Comparison of ENCODE assay signal across 18 mouse cellular contexts in the genomic region with DNA sequence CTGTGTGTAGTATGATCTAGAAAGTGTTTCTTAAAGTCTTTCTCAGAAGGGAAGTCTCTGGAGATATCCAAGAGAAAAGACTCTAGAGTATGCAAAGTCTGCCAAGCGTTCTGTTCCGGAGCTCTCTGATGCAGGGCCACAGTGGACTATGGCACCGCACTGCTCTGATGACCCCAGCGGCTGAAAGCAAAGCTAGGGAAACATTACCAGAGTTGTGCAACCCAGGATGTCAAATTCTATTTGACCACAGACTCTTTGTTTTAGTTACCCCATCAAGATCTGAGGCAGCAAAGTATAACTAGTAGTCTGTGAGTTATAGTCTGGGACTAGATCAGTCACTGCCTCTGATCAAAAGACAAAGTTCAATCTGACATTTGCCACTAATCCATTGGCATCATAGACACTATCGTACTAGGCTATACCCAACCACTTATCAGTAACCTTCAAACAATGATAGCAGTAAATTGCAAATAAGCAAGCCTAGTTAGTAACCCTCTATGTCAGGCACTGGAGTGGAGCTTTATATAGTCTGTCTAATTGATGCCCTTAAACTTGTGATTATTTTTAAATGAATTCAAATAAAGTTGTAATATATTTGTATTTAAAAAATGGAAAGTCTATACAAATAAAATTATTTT.
DNase-seq lines count a peak whose midpoint lies in the region; ATAC-seq and TF ChIP-seq lines count a peak whose summit lies in the region.
"Had no signal": no experiment of that assay in that cellular context is flagged by ENCODE, and none has a peak within 500 bp of the region (broad histone marks: within the 10 kb centered on the region; RNA-seq: fewer than 3 reads in every experiment).

No protein-coding gene starts in this region.

- H3K9me3 ChIP-seq in lung, embryonic 14.5 days (ENCODE audit: low read depth, low read length): no peaks in the 10 kb centered on the region
- H3K9me3 ChIP-seq in liver, embryonic 14.5 days (ENCODE audit: control insufficient read depth, low read length): no peaks in the 10 kb centered on the region
- no peaks in the 10 kb centered on the region for H3K9me3 ChIP-seq in hindbrain, postnatal 0 days (ENCODE audit: low read length)
- H3K9me3 ChIP-seq: forebrain, embryonic 15.5 days; limb, embryonic 13.5 days; midbrain, embryonic 15.5 days had no signal

- WGBS in lung, embryonic 14.5 days: 86% methylated on average over 5 of the region's 5 CpGs
- WGBS in liver, embryonic 14.5 days (ENCODE audit: insufficient replicate concordance): 55% methylated on average over 5 of the region's 5 CpGs
- WGBS in hindbrain, postnatal 0 days: 90% methylated on average over 5 of the region's 5 CpGs

- no peaks in the 10 kb centered on the region for H3K27me3 ChIP-seq in lung, embryonic 14.5 days (ENCODE audit: insufficient read depth, low read length)
- no peaks in the 10 kb centered on the region for H3K27me3 ChIP-seq in liver, embryonic 14.5 days (ENCODE audit: control insufficient read depth, insufficient read depth, low read length)
- no peaks in the 10 kb centered on the region for H3K27me3 ChIP-seq in hindbrain, postnatal 0 days (ENCODE audit: insufficient read depth, low read length)
- H3K27me3 ChIP-seq: forebrain, embryonic 15.5 days; limb, embryonic 13.5 days; midbrain, embryonic 15.5 days had no signal

- ATAC-seq in lung, embryonic 14.5 days (ENCODE audit: insufficient read depth): no peak
- ATAC-seq in liver, embryonic 14.5 days (ENCODE audit: insufficient read depth): peak; percentile 80
- no peak for ATAC-seq in hindbrain, postnatal 0 days
- ATAC-seq: forebrain, embryonic 15.5 days; hindbrain, embryonic 16.5 days; midbrain, embryonic 15.5 days had no signal

- H3K36me3 ChIP-seq in lung, embryonic 14.5 days (ENCODE audit: insufficient read depth): no peaks in the 10 kb centered on the region
- H3K36me3 ChIP-seq in liver, embryonic 14.5 days (replicated peaks; ENCODE audit: control insufficient read depth, insufficient read depth, low read depth): no peaks in the 10 kb centered on the region
- H3K36me3 ChIP-seq in hindbrain, postnatal 0 days (ENCODE audit: insufficient read depth, low read length): no peaks in the 10 kb centered on the region
- H3K36me3 ChIP-seq: forebrain, embryonic 15.5 days; limb, embryonic 13.5 days; midbrain, embryonic 15.5 days had no signal

- H3K4me3 ChIP-seq in lung, embryonic 14.5 days (ENCODE audit: low read depth, low read length): no peak overlapping the region
- no peak overlapping the region for H3K4me3 ChIP-seq in liver, embryonic 14.5 days (ENCODE audit: insufficient read depth in 1 of 2, low read depth in 2 of 2, low read length in 2 of 2)
- H3K4me3 ChIP-seq in hindbrain, postnatal 0 days (ENCODE audit: low read length): no peak overlapping the region
- H3K4me3 ChIP-seq: forebrain, embryonic 15.5 days; gastrocnemius, adult 2 months; layer of hippocampus, adult 2 months; limb, embryonic 13.5 days; midbrain, embryonic 15.5 days had no signal

- peak overlapping the region; percentile 20; the same call in 1 of the 2 replicates for H3K27ac ChIP-seq in lung, embryonic 14.5 days (ENCODE audit: low read depth)
- H3K27ac ChIP-seq in liver, embryonic 14.5 days: no peak overlapping the region
- no peak overlapping the region for H3K27ac ChIP-seq in hindbrain, postnatal 0 days
- H3K27ac ChIP-seq: forebrain, embryonic 15.5 days; gastrocnemius, adult 2 months; layer of hippocampus, adult 2 months; limb, embryonic 13.5 days; midbrain, embryonic 15.5 days had no signal

- no peak for TF ChIP-seq EP300 in liver, embryonic 14.5 days (IDR thresholded peaks at IDR 0.05; ENCODE audit: low read depth)

- H3K4me1 ChIP-seq in lung, embryonic 14.5 days (ENCODE audit: insufficient read depth): peaks cover 5% of the 10 kb centered on the region; the same call in 1 of the 2 replicates
- H3K4me1 ChIP-seq in liver, embryonic 14.5 days (replicated peaks; ENCODE audit: control insufficient read depth in 2 of 2, insufficient read depth in 2 of 2, low read length in 1 of 2): peaks cover 0 to 9% of the 10 kb centered on the region in 2 experiments; a peak in 1 of 4 replicates
- 0 out of 2 replicates have a peak, but pooled peaks cover 5% of the 10 kb centered on the region for H3K4me1 ChIP-seq in hindbrain, postnatal 0 days (ENCODE audit: insufficient read depth, low read length)
- H3K4me1 ChIP-seq: midbrain, embryonic 15.5 days had no signal

- no peak for TF ChIP-seq CTCF in lung, embryonic 14.5 days (IDR thresholded peaks at IDR 0.05; ENCODE audit: low read depth)
- TF ChIP-seq CTCF in liver, embryonic 14.5 days (IDR thresholded peaks at IDR 0.05; ENCODE audit: low read depth): no peak
- TF ChIP-seq CTCF in hindbrain, postnatal 0 days (IDR thresholded peaks at IDR 0.05; ENCODE audit: low read depth): no peak

- DNase-seq in lung, embryonic 14.5 days: no peak
- no peak for DNase-seq in lung, postnatal 10 days
- DNase-seq in kidney, postnatal 14 days: peak; percentile 73
- no peak for DNase-seq in liver, embryonic 14.5 days (ENCODE audit: low read depth in 3 of 3, low spot score in 3 of 3)
- DNase-seq in adrenal gland, postnatal 14 days: no peak
- DNase-seq in urinary bladder, postnatal 14 days (ENCODE audit: low spot score): no peak
- DNase-seq in hindbrain, postnatal 0 days (ENCODE audit: low spot score): no peak
- DNase-seq in left cerebral cortex, adult 8-10 months (ENCODE audit: low spot score in 2 of 2): no peak
- DNase-seq: adrenal gland, postnatal 10 days; cerebellum, adult 8-10 months; embryo, embryonic 11 days; gastrocnemius, adult 2 months; lung, postnatal 4 days had no signal

- no peak overlapping the region for H3K9ac ChIP-seq in lung, embryonic 14.5 days
- no peak overlapping the region for H3K9ac ChIP-seq in liver, embryonic 14.5 days (replicated peaks)
- H3K9ac ChIP-seq in hindbrain, postnatal 0 days (replicated peaks; ENCODE audit: low read length): no peak overlapping the region
- H3K9ac ChIP-seq: forebrain, embryonic 15.5 days; limb, embryonic 13.5 days; midbrain, embryonic 15.5 days had no signal

- no peak overlapping the region for H3K4me2 ChIP-seq in lung, embryonic 14.5 days
- H3K4me2 ChIP-seq in liver, embryonic 14.5 days (ENCODE audit: low read depth): no peak overlapping the region
- no peak overlapping the region for H3K4me2 ChIP-seq in hindbrain, postnatal 0 days (ENCODE audit: low read depth, low read length)
- H3K4me2 ChIP-seq: forebrain, embryonic 15.5 days; limb, embryonic 13.5 days; midbrain, embryonic 15.5 days had no signal
